Mouse (Mus musculus) heart, embryonic 16.5 days (tissue): ENCODE measurements around the gene Edc3. TPM values are rescaled to one million over a fixed set of nuclear protein-coding genes. Genes with fewer than 3 reads are reported as not detected.

ENCODE experiments used
- ATAC-seq: fragments of 200-750 bp; cut with Nextera tagmentation; replicated peaks from 2 replicates; pipeline ENCODE4 v1.8.0; 2017; ENCODE audit warnings: moderate number of reproducible peaks; ENCODE audit not compliant: insufficient read depth, low FRiP score; ENCODE audit errors: extremely low read depth
- H3K27ac ChIP-seq: fragments of 300-500 bp; sonication (generic); 2 replicates; pipeline ENCODE4 v1.5.1; 2014; ENCODE audit warnings: mild to moderate bottlenecking, low read length, control low read depth, moderate library complexity
- H3K27me3 ChIP-seq: fragments of 300-500 bp; sonication (generic); 2 replicates; pipeline ENCODE4 v1.6.1; 2014; ENCODE audit warnings: low read length, mixed read lengths; ENCODE audit not compliant: control insufficient read depth, insufficient read depth
- H3K36me3 ChIP-seq: fragments of 300-500 bp; sonication (generic); 2 replicates; pipeline ENCODE4 v1.6.1; 2014; ENCODE audit not compliant: control insufficient read depth, insufficient read depth
- H3K4me1 ChIP-seq: fragments of 300-500 bp; sonication (generic); 2 replicates; pipeline ENCODE4 v1.6.1; 2014; ENCODE audit warnings: low read length, mixed read lengths; ENCODE audit not compliant: control insufficient read depth, insufficient read depth
- H3K4me2 ChIP-seq: fragments of 300-500 bp; sonication (generic); 2 replicates; pipeline ENCODE4 v1.6.1; 2014; ENCODE audit warnings: low read depth, mild to moderate bottlenecking, control low read depth, low read length
- H3K4me3 ChIP-seq: fragments of 300-500 bp; sonication (generic); 2 replicates; pipeline ENCODE4 v1.5.1; 2014; ENCODE audit warnings: mild to moderate bottlenecking, control low read depth, low read length
- H3K9ac ChIP-seq: fragments of 300-500 bp; sonication (generic); 2 replicates; pipeline ENCODE4 v1.6.1; 2014; ENCODE audit warnings: low read length, control low read depth
- H3K9me3 ChIP-seq: fragments of 300-500 bp; sonication (generic); replicated peaks from 2 replicates; pipeline ENCODE4 v1.6.1; 2016; ENCODE audit warnings: low read length; ENCODE audit not compliant: control insufficient read depth
- WGBS: fragments of 180-500 bp; shearing (Covaris S2); extraction: QIAGEN DNeasy Blood & Tissue Kit; methylation state at CpG from one replicate; pipeline ENCODE4 v1.1.7; 2014; 5-methylcytosine and 5-hydroxymethylcytosine counted together
- polyA plus RNA-seq: library from polyadenylated mRNA; unstranded; fragments of >200 nt; fragmentation: Nextera tagmentation; extraction: Ambion mirVana; gene quantifications from 2 replicates; pipeline ENCODE4 v1.2.1, GENCODE M21; 2015

Edc3 gene
- polyA plus RNA-seq, 1 experiment from 2014 or later = 18.2 TPM

GRCm38 (mm10) chr9:57761563-57762551, 53.5 kb downstream of the Edc3 start:
- ATAC-seq = no peak
- Histone ChIP-seq H3K27ac (peak overlapping the region; percentile 38; the same call in 1 of the 2 replicates), H3K4me1 (peaks cover 44% of the 10 kb centered on the region), H3K9ac (peak overlapping the region; percentile 12), H3K36me3 (peaks cover 39% of the 10 kb centered on the region), H3K4me3 (peak overlapping the region; percentile 91; the same call in 1 of the 2 replicates), H3K4me2 (peak overlapping the region; percentile 94), H3K9me3 (no peaks in the 10 kb centered on the region), H3K27me3 (no peaks in the 10 kb centered on the region)
- 84% methylated on average over 13 of the region's 13 CpGs for WGBS

GRCm38 (mm10) chr9:57762563-57762991, 54.2 kb downstream of the Edc3 start:
- Histone ChIP-seq H3K4me1 (peaks cover 50% of the 10 kb centered on the region), H3K9ac (peak overlapping the region; percentile 19)

GRCm38 (mm10) chr9:57764147-57764973, 56.0 kb downstream of the Edc3 start:
- WGBS = under 1% methylated on average over 57 of the region's 57 CpGs
- Histone ChIP-seq H3K36me3 (peaks cover 17% of the 10 kb centered on the region), H3K4me1 (peaks cover 51% of the 10 kb centered on the region)

More at GRCm38 (mm10) chr9:57762563-57762991, 54.2 kb downstream of the Edc3 start:
- Histone ChIP-seq H3K27me3 (no peaks in the 10 kb centered on the region), H3K4me3 (peak overlapping the region; percentile 91; the same call in 1 of the 2 replicates), H3K36me3 (peaks cover 33% of the 10 kb centered on the region), H3K9me3 (no peaks in the 10 kb centered on the region), H3K27ac (peak overlapping the region; percentile 98), H3K4me2 (peak overlapping the region; percentile 94)
- 36% methylated on average over 6 of the region's 6 CpGs for WGBS
- no peak for ATAC-seq

GRCm38 (mm10) chr9:57764974-57765363, 56.6 kb downstream of the Edc3 start:
- Histone ChIP-seq H3K9me3 (no peaks in the 10 kb centered on the region), H3K27me3 (no peaks in the 10 kb centered on the region), H3K4me3 (peak overlapping the region; percentile 91), H3K36me3 (peaks cover 13% of the 10 kb centered on the region), H3K4me1 (peaks cover 57% of the 10 kb centered on the region), H3K4me2 (peak overlapping the region; percentile 94), H3K27ac (peak overlapping the region; percentile 98), H3K9ac (peak overlapping the region; percentile 96)
- ATAC-seq = peak; percentile 87
- WGBS = under 1% methylated on average over 42 of the region's 45 CpGs

More at GRCm38 (mm10) chr9:57764147-57764973, 56.0 kb downstream of the Edc3 start:
- Histone ChIP-seq H3K27ac (peak overlapping the region; percentile 98), H3K4me2 (peak overlapping the region; percentile 94), H3K4me3 (peak overlapping the region; percentile 91), H3K9ac (peak overlapping the region; percentile 96), H3K9me3 (no peaks in the 10 kb centered on the region), H3K27me3 (no peaks in the 10 kb centered on the region)
- peak; percentile 47 for ATAC-seq

- peaks cover 59% of the 10 kb centered on the region for H3K4me1 ChIP-seq
- ATAC-seq = peak; percentile 30
- peak within 1 kb of the TSS; percentile 91 for H3K4me3 ChIP-seq
- H3K4me2 ChIP-seq = peak within 1 kb of the TSS; percentile 94
- H3K9me3 ChIP-seq = no peaks in the 10 kb centered on the region
- peaks cover 6% of the 10 kb centered on the region for H3K36me3 ChIP-seq
- H3K9ac ChIP-seq = peak within 1 kb of the TSS; percentile 96
- peak within 1 kb of the TSS; percentile 98 for H3K27ac ChIP-seq
- no peaks in the 10 kb centered on the region for H3K27me3 ChIP-seq
- WGBS = under 1% methylated on average over 92 of the region's 93 CpGs
Measured at GRCm38 (mm10) chr9:57765364-57766351, 57.3 kb downstream of the Edc3 start, which contains the start of gene Clk3. TSS of gene Clk3 (minus strand) at chr9:57765860.

- no peak for ATAC-seq
- Histone ChIP-seq H3K4me3 (peak overlapping the region; percentile 91), H3K27ac (peak overlapping the region; percentile 98), H3K9me3 (no peaks in the 10 kb centered on the region), H3K9ac (peak overlapping the region; percentile 96; the same call in 1 of the 2 replicates), H3K27me3 (no peaks in the 10 kb centered on the region), H3K4me1 (peaks cover 62% of the 10 kb centered on the region), H3K36me3 (no peaks in the 10 kb centered on the region), H3K4me2 (peak overlapping the region; percentile 94)
- 45% methylated on average over 6 of the region's 6 CpGs for WGBS
Measured at GRCm38 (mm10) chr9:57766431-57766830, 58.1 kb downstream of the Edc3 start.

GRCm38 (mm10) chr9:57767231-57767630, 58.9 kb downstream of the Edc3 start:
- no peak overlapping the region for H3K4me2 ChIP-seq

More at GRCm38 (mm10) chr9:57767231-57767630, 58.9 kb downstream of the Edc3 start:
- H3K4me3 ChIP-seq = no peak overlapping the region
- WGBS = 70% methylated on average over 4 of the region's 4 CpGs
- H3K27me3 ChIP-seq = no peaks in the 10 kb centered on the region
- H3K27ac ChIP-seq = peak overlapping the region; percentile 47
- H3K9me3 ChIP-seq = no peaks in the 10 kb centered on the region
- H3K4me1 ChIP-seq = peaks cover 57% of the 10 kb centered on the region
- no peaks in the 10 kb centered on the region for H3K36me3 ChIP-seq
- no peak for ATAC-seq
- no peak overlapping the region for H3K9ac ChIP-seq
